Mouse (Mus musculus) ES-E14 (cell line): Measurements from ENCODE around the gene Lrrc1. TPM values are rescaled to one million over a fixed set of nuclear protein-coding genes. Genes with fewer than 3 reads are reported as not detected.

Experiments
- DNase-seq: peaks from one replicate; pipeline ENCODE4 v3.0.0-alpha.2; 2013; ENCODE audit warnings: low read depth, low spot score
- H3K27ac ChIP-seq: 2 replicates; pipeline ENCODE4 v1.5.1; 2012; ENCODE audit warnings: low read depth, mild to moderate bottlenecking, low read length, moderate library complexity, mixed read lengths; ENCODE audit not compliant: poor library complexity, insufficient read depth, severe bottlenecking
- H3K36me3 ChIP-seq: 2 replicates; pipeline ENCODE4 v1.6.1; 2012; ENCODE audit warnings: mild to moderate bottlenecking, low read length, moderate library complexity, mixed read lengths; ENCODE audit not compliant: control insufficient read depth, poor library complexity, insufficient read depth, severe bottlenecking
- H3K4me1 ChIP-seq, 2 experiments: fragments of 150-350 bp in 1 of 2; sonication (generic) in 1 of 2; 2 replicates each; pipeline ENCODE4 v1.6.1; 2012; ENCODE audit warnings: low read length in 2 of 2, mild to moderate bottlenecking in 1 of 2, mixed read lengths in 1 of 2; ENCODE audit not compliant: control insufficient read depth in 2 of 2, insufficient read depth in 2 of 2, poor library complexity in 1 of 2
- H3K4me3 ChIP-seq, 2 experiments: fragments of 150-350 bp in 1 of 2; sonication (generic) in 1 of 2; 2 replicates each; pipeline ENCODE4 v1.5.1; 2012; ENCODE audit warnings: low read length in 2 of 2, low read depth in 1 of 2, mild to moderate bottlenecking in 1 of 2, mixed read lengths in 1 of 2; ENCODE audit not compliant: insufficient read depth in 1 of 2, poor library complexity in 1 of 2, severe bottlenecking in 1 of 2
- H3K9ac ChIP-seq: 2 replicates; pipeline ENCODE4 v1.6.1; 2012; ENCODE audit warnings: low read depth, mild to moderate bottlenecking, low read length, mixed read lengths; ENCODE audit not compliant: poor library complexity, insufficient read depth, severe bottlenecking
- H3K9me3 ChIP-seq: fragments of 150-350 bp; sonication (generic); 2 replicates; pipeline ENCODE4 v1.6.1; 2012; ENCODE audit warnings: low read depth, mild to moderate bottlenecking, low read length; ENCODE audit not compliant: control insufficient read depth, insufficient read depth
- CHD2 ChIP-seq: IDR thresholded peaks from 2 replicates; pipeline ENCODE4 v1.6.1; 2014; ENCODE audit warnings: mild to moderate bottlenecking, low read depth, low read length, inconsistent platforms
- HCFC1 ChIP-seq: IDR thresholded peaks from 2 replicates; pipeline ENCODE4 v1.6.1; 2012; ENCODE audit warnings: low read length, inconsistent platforms, borderline replicate concordance; ENCODE audit not compliant: insufficient read depth
- MAFK ChIP-seq: IDR thresholded peaks from 2 replicates; pipeline ENCODE4 v1.6.1; 2014; ENCODE audit warnings: mild to moderate bottlenecking, low read depth, low read length, inconsistent platforms; ENCODE audit not compliant: insufficient read depth
- ZC3H11A ChIP-seq: IDR thresholded peaks from 2 replicates; pipeline ENCODE4 v1.6.1; 2012; ENCODE audit warnings: low read depth, mild to moderate bottlenecking, inconsistent platforms, low read length, borderline replicate concordance
- ZNF384 ChIP-seq: IDR thresholded peaks from 2 replicates; pipeline ENCODE4 v1.6.1; 2012; ENCODE audit warnings: low read depth, low read length, inconsistent platforms
- in situ Hi-C, 2 experiments: fragments of 600-800 bp; cut with MboI; formaldehyde crosslinking; loops; one replicate each; pipeline ENCODE4 v1.15.1; 2025; ENCODE audit warnings: low sequenced_read_pairs in 2 of 2, inconsistent platforms in 1 of 2; ENCODE audit not compliant: unreplicated experiment in 2 of 2
- total RNA-seq: library from RNA; depleted of rRNA; stranded (reverse); fragments of 300-350 nt; gene quantifications from 2 replicates; pipeline ENCODE4 v1.2.3, GENCODE M21; 2012

The Lrrc1 gene
- total RNA-seq, 1 experiment = 7.7 TPM

GRCm38 (mm10) chr9:77426110-77426509 is 118.6 kb downstream of the Lrrc1 start:
- Histone ChIP-seq H3K36me3 (peaks cover under 1% of the 10 kb centered on the region; the same call in 1 of the 2 replicates), H3K9ac (no peak overlapping the region), H3K27ac (no peak overlapping the region), H3K4me1 (peaks cover 0 to 7% of the 10 kb centered on the region in 2 experiments; a peak in 1 of 4 replicates), H3K4me3 (no peak overlapping the region), H3K9me3 (no peaks in the 10 kb centered on the region)
- no peak for TF ChIP-seq ZC3H11A
- TF ChIP-seq MAFK = no peak
- no peak for TF ChIP-seq HCFC1
- TF ChIP-seq CHD2 = no peak
- TF ChIP-seq ZNF384 = no peak
- in situ Hi-C loops = no loop called here
- no peak for DNase-seq

- H3K27ac ChIP-seq = no peak overlapping the region; the same call in 1 of the 2 replicates
- H3K4me3 ChIP-seq = no peak overlapping the region
- DNase-seq = no peak
- no peak overlapping the region for H3K9ac ChIP-seq
- H3K36me3 ChIP-seq = no peaks in the 10 kb centered on the region
- no peaks in the 10 kb centered on the region for H3K9me3 ChIP-seq
- H3K4me1 ChIP-seq = peaks cover 0 to 7% of the 10 kb centered on the region in 2 experiments; a peak in 1 of 4 replicates
- in situ Hi-C loops = no loop called here
- no peak for TF ChIP-seq ZC3H11A
- no peak for TF ChIP-seq HCFC1
- no peak for TF ChIP-seq MAFK
- TF ChIP-seq ZNF384 = no peak
- TF ChIP-seq CHD2 = no peak
Observed at GRCm38 (mm10) chr9:77425553-77425952, 119.1 kb downstream of the Lrrc1 start.

- H3K4me1 ChIP-seq = peaks cover 0 to 2% of the 10 kb centered on the region in 2 experiments; a peak in 1 of 4 replicates
- no peaks in the 10 kb centered on the region for H3K9me3 ChIP-seq
- no peak overlapping the region for H3K27ac ChIP-seq
- no peaks in the 10 kb centered on the region for H3K36me3 ChIP-seq
- H3K4me3 ChIP-seq = no peak overlapping the region
- DNase-seq = no peak
- in situ Hi-C loops = no loop called here
- TF ChIP-seq ZNF384 (no peak), CHD2 (no peak), ZC3H11A (no peak), MAFK (no peak), HCFC1 (no peak)
- no peak overlapping the region for H3K9ac ChIP-seq
Observed at GRCm38 (mm10) chr9:77420200-77420585, 124.5 kb downstream of the Lrrc1 start.

- Histone ChIP-seq H3K9me3 (no peaks in the 10 kb centered on the region), H3K27ac (no peak overlapping the region)
- in situ Hi-C loops = loop anchor here in 1 of 2 experiments (10.0 kb wide), 1 partner anchor 125 kb away; the partner anchor contains the start of gene Lrrc1
Observed at GRCm38 (mm10) chr9:77419501-77420199, 125.0 kb downstream of the Lrrc1 start.

GRCm38 (mm10) chr9:77418800-77419199 is 125.9 kb downstream of the Lrrc1 start:
- DNase-seq = no peak
- peaks cover 0 to 2% of the 10 kb centered on the region in 2 experiments; a peak in 1 of 4 replicates for H3K4me1 ChIP-seq
- TF ChIP-seq ZC3H11A (no peak), ZNF384 (no peak), MAFK (no peak), HCFC1 (no peak), CHD2 (no peak)
- H3K36me3 ChIP-seq = no peaks in the 10 kb centered on the region
- in situ Hi-C loops = loop anchor here in 1 of 2 experiments (10.0 kb wide), 1 partner anchor 126 kb away; the partner anchor contains the start of gene Lrrc1
- no peak overlapping the region for H3K9ac ChIP-seq
- no peak overlapping the region for H3K4me3 ChIP-seq
- H3K9me3 ChIP-seq = no peaks in the 10 kb centered on the region
- no peak overlapping the region for H3K27ac ChIP-seq

More at GRCm38 (mm10) chr9:77419501-77420199, 125.0 kb downstream of the Lrrc1 start:
- no peak overlapping the region for H3K4me3 ChIP-seq
- H3K9ac ChIP-seq = no peak overlapping the region
- peaks cover 0 to 2% of the 10 kb centered on the region in 2 experiments; a peak in 1 of 4 replicates for H3K4me1 ChIP-seq
- DNase-seq = no peak
- no peaks in the 10 kb centered on the region for H3K36me3 ChIP-seq
- no peak for TF ChIP-seq HCFC1
